Mouse (Mus musculus) bone marrow, adult 2 months (tissue): ENCODE measurements around the gene Olfr24. TPM values are rescaled to one million over a fixed set of nuclear protein-coding genes. Genes with fewer than 3 reads are reported as not detected.

ENCODE experiments used
- H3K27ac ChIP-seq: fragments of 200-500 bp; 2 replicates; pipeline ENCODE4 v1.5.1; 2012; ENCODE audit warnings: low read depth, mild to moderate bottlenecking, control low read depth, inconsistent platforms, low read length; ENCODE audit not compliant: control insufficient read depth, poor library complexity, insufficient read depth
- H3K4me1 ChIP-seq: fragments of 200-500 bp; 2 replicates; pipeline ENCODE4 v1.6.1; 2011; ENCODE audit warnings: low read length; ENCODE audit not compliant: control insufficient read depth, insufficient read depth
- H3K4me3 ChIP-seq: fragments of 200-500 bp; replicated peaks from 2 replicates; pipeline ENCODE3; 2011; ENCODE audit warnings: mild to moderate bottlenecking, low read depth, low read length, control low read depth; ENCODE audit not compliant: control insufficient read depth
- CTCF ChIP-seq: fragments of 200-500 bp; IDR thresholded peaks from 2 replicates; pipeline ENCODE4 v1.5.1; 2011; ENCODE audit warnings: low read length, control low read depth; ENCODE audit not compliant: control insufficient read depth, insufficient read depth
- POLR2A ChIP-seq: fragments of 200-500 bp; IDR thresholded peaks from 2 replicates; pipeline ENCODE4 v1.6.1; 2011; ENCODE audit warnings: low read depth, mild to moderate bottlenecking, control low read depth, low read length, borderline replicate concordance; ENCODE audit not compliant: control insufficient read depth
- WGBS: fragments of 180-500 bp; shearing (Covaris S2); methylation state at CpG from one replicate; pipeline ENCODE4 v1.1.7; 2018; 5-methylcytosine and 5-hydroxymethylcytosine counted together
- polyA plus RNA-seq: library from polyadenylated mRNA; stranded (reverse); fragments of >200 nt; gene quantifications from 2 replicates; pipeline ENCODE4 v1.2.4, GENCODE M21; 2011; ENCODE audit warnings: low replicate concordance; ENCODE audit not compliant: missing spikeins, insufficient read depth, insufficient read length

Olfr24 gene
- polyA plus RNA-seq, 1 experiment = 0.57 TPM

- TF ChIP-seq POLR2A (no peak), CTCF (no peak)
- WGBS = 66% methylated on average over 2 of the region's 2 CpGs
- Histone ChIP-seq H3K4me1 (no peaks in the 10 kb centered on the region), H3K27ac (no peak overlapping the region), H3K4me3 (no peak overlapping the region)
Measured at GRCm38 (mm10) chr9:18721011-18721410, 42.8 kb downstream of the Olfr24 start.

- no peak for TF ChIP-seq CTCF
- TF ChIP-seq POLR2A = no peak
- no peaks in the 10 kb centered on the region for H3K4me1 ChIP-seq
- H3K4me3 ChIP-seq = no peak overlapping the region
- no peak overlapping the region for H3K27ac ChIP-seq
Measured at GRCm38 (mm10) chr9:18705628-18706027, 58.2 kb downstream of the Olfr24 start.

Other genes starting within 250 kb of the Olfr24 start
- gene Muc16, start 89.5 kb downstream of the Olfr24 start, polyA plus RNA-seq = not detected in 2 replicates
- gene Olfr828, start 55.5 kb upstream of the Olfr24 start, polyA plus RNA-seq = not detected in 2 replicates
- gene Olfr829, start 90.9 kb upstream of the Olfr24 start, polyA plus RNA-seq = not detected in 2 replicates
- not detected in 2 replicates for gene Olfr830, start 110.7 kb upstream of the Olfr24 start, polyA plus RNA-seq
- not detected in 2 replicates for gene Olfr832, start 173.1 kb upstream of the Olfr24 start, polyA plus RNA-seq
- gene Olfr834, start 224.0 kb upstream of the Olfr24 start, polyA plus RNA-seq = not detected in 2 replicates